Mouse (Mus musculus) skeletal muscle tissue, adult 2 months (tissue): ENCODE data around the gene Pla2g2c.

Experiments
- DNase-seq: peaks from one replicate; pipeline ENCODE4 v3.0.0-alpha.2; 2012; ENCODE audit warnings: low read depth, low spot score

Pla2g2c gene

GRCm38 (mm10) chr4:138748369-138749072 lies 23.9 kb downstream of the Pla2g2c start:
- peak; percentile 29 for DNase-seq

- no peak for DNase-seq
These were observed 28.0 kb downstream of the Pla2g2c start for GRCm38 (mm10) chr4:138752603-138753002.

GRCm38 (mm10) chr4:138753608-138754007 lies 29.0 kb downstream of the Pla2g2c start:
- DNase-seq, result no peak

GRCm38 (mm10) chr4:138754432-138754831 lies 29.8 kb downstream of the Pla2g2c start:
- DNase-seq, result no peak

- no peak for DNase-seq
These were observed 30.8 kb downstream of the Pla2g2c start for GRCm38 (mm10) chr4:138755439-138755838.

GRCm38 (mm10) chr4:138755983-138756382 lies 31.4 kb downstream of the Pla2g2c start:
- DNase-seq, result no peak

GRCm38 (mm10) chr4:138757416-138757815 lies 32.8 kb downstream of the Pla2g2c start, which contains the start of gene Pla2g2f:
Gene Pla2g2f (minus strand): TSS chr4:138757626.
- DNase-seq, result no peak

- no peak for DNase-seq
These were observed 37.7 kb downstream of the Pla2g2c start for GRCm38 (mm10) chr4:138762266-138762665.

- no peak for DNase-seq
These were observed 47.4 kb downstream of the Pla2g2c start for GRCm38 (mm10) chr4:138771970-138772369.

GRCm38 (mm10) chr4:138772386-138772785 lies 47.8 kb downstream of the Pla2g2c start:
- DNase-seq, result no peak

- DNase-seq, result no peak
These were observed 50.8 kb downstream of the Pla2g2c start, which contains the start of gene Pla2g2d for GRCm38 (mm10) chr4:138775435-138775834. Gene Pla2g2d (plus strand): TSS chr4:138775735.

GRCm38 (mm10) chr4:138777417-138778407 lies 53.1 kb downstream of the Pla2g2c start:
- DNase-seq, result no peak

GRCm38 (mm10) chr4:138780300-138780699 lies 55.7 kb downstream of the Pla2g2c start:
- no peak for DNase-seq

- DNase-seq, result peak; percentile 39
These were observed 57.5 kb downstream of the Pla2g2c start for GRCm38 (mm10) chr4:138782098-138782497.

GRCm38 (mm10) chr4:138785721-138786120 lies 61.1 kb downstream of the Pla2g2c start:
- no peak for DNase-seq

GRCm38 (mm10) chr4:138786141-138786540 lies 61.5 kb downstream of the Pla2g2c start:
- no peak for DNase-seq

- DNase-seq, result no peak
These were observed 63.8 kb downstream of the Pla2g2c start for GRCm38 (mm10) chr4:138788381-138788780.

GRCm38 (mm10) chr4:138791452-138791851 lies 66.9 kb downstream of the Pla2g2c start:
- DNase-seq, result no peak

GRCm38 (mm10) chr4:138792599-138792998 lies 68.0 kb downstream of the Pla2g2c start:
- peak; percentile 59 for DNase-seq

- no peak for DNase-seq
These were observed 68.7 kb downstream of the Pla2g2c start for GRCm38 (mm10) chr4:138793276-138793675.

- DNase-seq, result no peak
These were observed 69.8 kb downstream of the Pla2g2c start for GRCm38 (mm10) chr4:138794344-138794743.
